Mouse (Mus musculus) 3T3-L1 (cell line): ENCODE measurements around the gene Olfr1420.
"Not testable (repeated sequence)": the region's sequence is repeated elsewhere in the genome, so short reads cannot be mapped to it uniquely, and the experiment has no call there.

Experiments
- DNase-seq: peaks from one replicate; pipeline ENCODE4 v3.0.0-alpha.2; 2015; ENCODE audit warnings: low read depth, low spot score

Olfr1420 gene

GRCm38 (mm10) chr19:11886265-11886664 is at the start of gene Olfr1420:
Olfr1420 (plus strand) TSS chr19:11886565.
- DNase-seq, result no peak

- DNase-seq, result no peak
These were observed 47.2 kb upstream of the Olfr1420 start, which contains the start of gene Olfr1417 for GRCm38 (mm10) chr19:11839119-11839518. Olfr1417 (minus strand) TSS chr19:11839219.

GRCm38 (mm10) chr19:11846333-11846732 is 40.0 kb upstream of the Olfr1420 start:
- no peak for DNase-seq

- DNase-seq, result no peak
These were observed 33.7 kb upstream of the Olfr1420 start for GRCm38 (mm10) chr19:11852652-11853051.

- DNase-seq, result no peak
These were observed 31.5 kb upstream of the Olfr1420 start for GRCm38 (mm10) chr19:11854821-11855220.

GRCm38 (mm10) chr19:11856506-11856905 is 29.9 kb upstream of the Olfr1420 start:
- DNase-seq, result no peak

GRCm38 (mm10) chr19:11860966-11861365 is 25.4 kb upstream of the Olfr1420 start, which contains the start of gene Olfr1418:
Olfr1418 (minus strand) TSS chr19:11861066.
- no peak for DNase-seq

- DNase-seq, result no peak
These were observed 18.5 kb upstream of the Olfr1420 start for GRCm38 (mm10) chr19:11867837-11868236.

GRCm38 (mm10) chr19:11875006-11875405 is 11.4 kb upstream of the Olfr1420 start, which contains the start of gene Olfr1419:
Olfr1419 (minus strand) TSS chr19:11875106.
- no peak for DNase-seq

GRCm38 (mm10) chr19:11878404-11878803 is 8.0 kb upstream of the Olfr1420 start:
- not testable (repeated sequence) for DNase-seq

- DNase-seq, result peak; percentile 38
These were observed 24.7 kb downstream of the Olfr1420 start for GRCm38 (mm10) chr19:11911021-11911420.

- no peak for DNase-seq
These were observed 25.2 kb downstream of the Olfr1420 start for GRCm38 (mm10) chr19:11911603-11912002.

GRCm38 (mm10) chr19:11912037-11912532 is 25.7 kb downstream of the Olfr1420 start, which contains the start of gene Patl1:
Patl1 (plus strand) TSS chr19:11912399.
- DNase-seq, result peak; percentile 99

GRCm38 (mm10) chr19:11912533-11913121 is 26.3 kb downstream of the Olfr1420 start:
- DNase-seq, result peak; percentile 74

GRCm38 (mm10) chr19:11915804-11916203 is 29.4 kb downstream of the Olfr1420 start:
- DNase-seq, result peak; percentile 79

GRCm38 (mm10) chr19:11922068-11922467 is 35.7 kb downstream of the Olfr1420 start:
- no peak for DNase-seq

GRCm38 (mm10) chr19:11922515-11922914 is 36.1 kb downstream of the Olfr1420 start:
- not testable (repeated sequence) for DNase-seq

GRCm38 (mm10) chr19:11926380-11926779 is 40.0 kb downstream of the Olfr1420 start:
- no peak for DNase-seq

- peak; percentile 83 for DNase-seq
These were observed 41.8 kb downstream of the Olfr1420 start for GRCm38 (mm10) chr19:11928025-11928748.

- DNase-seq, result not testable (repeated sequence)
These were observed 60.1 kb downstream of the Olfr1420 start for GRCm38 (mm10) chr19:11946460-11946859.
